Mouse (Mus musculus): ENCODE results near the gene Gm49601. TPM values are rescaled to one million over a fixed set of nuclear protein-coding genes. Genes with fewer than 3 reads are reported as not detected.

Gm49601 gene
- polyA plus RNA-seq, 1 experiment from 2014 or later, result 3.6 TPM

- H3K4me2 ChIP-seq (ENCODE audit: low read depth), result peak overlapping the region; percentile 62
- peaks cover 8% of the 10 kb centered on the region for H3K36me3 ChIP-seq (ENCODE audit: control insufficient read depth, insufficient read depth, low read length)
- H3K4me3 ChIP-seq (ENCODE audit: low read depth, low read length), result peak overlapping the region; percentile 37
- H3K4me1 ChIP-seq (ENCODE audit: control insufficient read depth, insufficient read depth, low read length), result peaks cover 14% of the 10 kb centered on the region; the same call in 1 of the 2 replicates
- H3K9me3 ChIP-seq (ENCODE audit: control insufficient read depth, low read length), result no peaks in the 10 kb centered on the region
- DNase-seq (ENCODE audit: low spot score), result peak; percentile 60
- no peak overlapping the region for H3K27ac ChIP-seq (ENCODE audit: low read depth, low read length)
- WGBS, result under 1% methylated on average over 66 of the region's 74 CpGs
- no peak for ATAC-seq (ENCODE audit: insufficient read depth, low FRiP score, low TSS enrichment)
- peaks cover 78% of the 10 kb centered on the region for H3K27me3 ChIP-seq (ENCODE audit: control insufficient read depth, insufficient read depth, low read length)
- H3K9ac ChIP-seq (ENCODE audit: low read length), result peak overlapping the region; percentile 22; the same call in 1 of the 2 replicates
These were observed 5.4 kb downstream of the Gm49601 start for GRCm38 (mm10) chr16:18620601-18621361.

GRCm38 (mm10) chr16:18620201-18620600 is 6.0 kb downstream of the Gm49601 start:
- Histone ChIP-seq H3K4me2 (ENCODE audit: low read depth) (peak overlapping the region; percentile 62; the same call in 1 of the 2 replicates), H3K4me3 (ENCODE audit: low read depth, low read length) (no peak overlapping the region), H3K27me3 (ENCODE audit: control insufficient read depth, insufficient read depth, low read length) (peaks cover 72% of the 10 kb centered on the region), H3K9ac (ENCODE audit: low read length) (no peak overlapping the region), H3K9me3 (ENCODE audit: control insufficient read depth, low read length) (no peaks in the 10 kb centered on the region), H3K4me1 (ENCODE audit: control insufficient read depth, insufficient read depth, low read length) (peaks cover 11% of the 10 kb centered on the region; the same call in 1 of the 2 replicates), H3K36me3 (ENCODE audit: control insufficient read depth, insufficient read depth, low read length) (peaks cover 8% of the 10 kb centered on the region), H3K27ac (ENCODE audit: low read depth, low read length) (no peak overlapping the region)
- ATAC-seq (ENCODE audit: insufficient read depth, low FRiP score, low TSS enrichment), result no peak
- DNase-seq (ENCODE audit: low spot score), result no peak
- 21% methylated on average over 6 of the region's 6 CpGs for WGBS

GRCm38 (mm10) chr16:18619110-18619509 is 7.1 kb downstream of the Gm49601 start:
- no peak overlapping the region for H3K27ac ChIP-seq (ENCODE audit: low read depth, low read length)
- DNase-seq (ENCODE audit: low spot score), result no peak
- H3K9ac ChIP-seq (ENCODE audit: low read length), result no peak overlapping the region
- no peak overlapping the region for H3K4me2 ChIP-seq (ENCODE audit: low read depth)
- peaks cover 61% of the 10 kb centered on the region for H3K27me3 ChIP-seq (ENCODE audit: control insufficient read depth, insufficient read depth, low read length)
- no peaks in the 10 kb centered on the region for H3K9me3 ChIP-seq (ENCODE audit: control insufficient read depth, low read length)
- peaks cover 6% of the 10 kb centered on the region for H3K36me3 ChIP-seq (ENCODE audit: control insufficient read depth, insufficient read depth, low read length)
- 23% methylated on average over 4 of the region's 4 CpGs for WGBS
- H3K4me3 ChIP-seq (ENCODE audit: low read depth, low read length), result no peak overlapping the region
- ATAC-seq (ENCODE audit: insufficient read depth, low FRiP score, low TSS enrichment), result no peak
- H3K4me1 ChIP-seq (ENCODE audit: control insufficient read depth, insufficient read depth, low read length), result peaks cover 11% of the 10 kb centered on the region; the same call in 1 of the 2 replicates

GRCm38 (mm10) chr16:18618297-18618696 is 7.9 kb downstream of the Gm49601 start:
- Histone ChIP-seq H3K4me3 (ENCODE audit: low read depth, low read length) (no peak overlapping the region), H3K4me2 (ENCODE audit: low read depth) (no peak overlapping the region), H3K9me3 (ENCODE audit: control insufficient read depth, low read length) (no peaks in the 10 kb centered on the region), H3K9ac (ENCODE audit: low read length) (no peak overlapping the region), H3K36me3 (ENCODE audit: control insufficient read depth, insufficient read depth, low read length) (peaks cover 2% of the 10 kb centered on the region; the same call in 1 of the 2 replicates), H3K4me1 (ENCODE audit: control insufficient read depth, insufficient read depth, low read length) (peaks cover 13% of the 10 kb centered on the region; the same call in 1 of the 2 replicates), H3K27ac (ENCODE audit: low read depth, low read length) (no peak overlapping the region), H3K27me3 (ENCODE audit: control insufficient read depth, insufficient read depth, low read length) (peaks cover 53% of the 10 kb centered on the region)
- WGBS, result 53% methylated on average over 2 of the region's 2 CpGs
- ATAC-seq (ENCODE audit: insufficient read depth, low FRiP score, low TSS enrichment) (no peak), DNase-seq (ENCODE audit: low spot score) (no peak)

GRCm38 (mm10) chr16:18617370-18618065 is 8.7 kb downstream of the Gm49601 start:
- ATAC-seq (ENCODE audit: insufficient read depth, low FRiP score, low TSS enrichment) (peak; percentile 53; the same call in 1 of the 2 replicates), DNase-seq (ENCODE audit: low spot score) (peak; percentile 92)
- Histone ChIP-seq H3K27me3 (ENCODE audit: control insufficient read depth, insufficient read depth, low read length) (peaks cover 45% of the 10 kb centered on the region), H3K4me3 (ENCODE audit: low read depth, low read length) (no peak overlapping the region), H3K4me2 (ENCODE audit: low read depth) (peak overlapping the region; percentile 36), H3K4me1 (ENCODE audit: control insufficient read depth, insufficient read depth, low read length) (peaks cover 13% of the 10 kb centered on the region; the same call in 1 of the 2 replicates), H3K36me3 (ENCODE audit: control insufficient read depth, insufficient read depth, low read length) (no peaks in the 10 kb centered on the region), H3K9ac (ENCODE audit: low read length) (no peak overlapping the region), H3K9me3 (ENCODE audit: control insufficient read depth, low read length) (no peaks in the 10 kb centered on the region), H3K27ac (ENCODE audit: low read depth, low read length) (no peak overlapping the region)
- WGBS, result 2% methylated on average over 27 of the region's 27 CpGs

GRCm38 (mm10) chr16:18613301-18613700 is 12.9 kb downstream of the Gm49601 start:
- H3K36me3 ChIP-seq (ENCODE audit: control insufficient read depth, insufficient read depth, low read length), result no peaks in the 10 kb centered on the region
- H3K27ac ChIP-seq (ENCODE audit: low read depth, low read length), result no peak overlapping the region
- DNase-seq (ENCODE audit: low spot score) (no peak), ATAC-seq (ENCODE audit: insufficient read depth, low FRiP score, low TSS enrichment) (no peak)
- peaks cover 3% of the 10 kb centered on the region for H3K27me3 ChIP-seq (ENCODE audit: control insufficient read depth, insufficient read depth, low read length)
- no peak overlapping the region; the same call in 1 of the 2 replicates for H3K4me2 ChIP-seq (ENCODE audit: low read depth)
- H3K9me3 ChIP-seq (ENCODE audit: control insufficient read depth, low read length), result no peaks in the 10 kb centered on the region
- H3K9ac ChIP-seq (ENCODE audit: low read length), result no peak overlapping the region
- WGBS, result 70% methylated on average over 3 of the region's 3 CpGs
- peaks cover 8% of the 10 kb centered on the region for H3K4me1 ChIP-seq (ENCODE audit: control insufficient read depth, insufficient read depth, low read length)
- no peak overlapping the region for H3K4me3 ChIP-seq (ENCODE audit: low read depth, low read length)

GRCm38 (mm10) chr16:18611752-18612151 is 14.5 kb downstream of the Gm49601 start:
- peaks cover 6% of the 10 kb centered on the region; the same call in 1 of the 2 replicates for H3K27me3 ChIP-seq (ENCODE audit: control insufficient read depth, insufficient read depth, low read length)
- ATAC-seq (ENCODE audit: insufficient read depth, low FRiP score, low TSS enrichment), result 0 out of 2 replicates have a peak, but pooled peaks have one; percentile 45
- H3K27ac ChIP-seq (ENCODE audit: low read depth, low read length), result no peak overlapping the region
- no peak overlapping the region for H3K4me2 ChIP-seq (ENCODE audit: low read depth)
- no peak for DNase-seq (ENCODE audit: low spot score)
- no peaks in the 10 kb centered on the region for H3K9me3 ChIP-seq (ENCODE audit: control insufficient read depth, low read length)
- peaks cover 12% of the 10 kb centered on the region for H3K4me1 ChIP-seq (ENCODE audit: control insufficient read depth, insufficient read depth, low read length)
- H3K9ac ChIP-seq (ENCODE audit: low read length), result no peak overlapping the region
- H3K4me3 ChIP-seq (ENCODE audit: low read depth, low read length), result no peak overlapping the region
- 49% methylated on average over 13 of the region's 13 CpGs for WGBS
- H3K36me3 ChIP-seq (ENCODE audit: control insufficient read depth, insufficient read depth, low read length), result no peaks in the 10 kb centered on the region

GRCm38 (mm10) chr16:18609099-18609498 is 17.1 kb downstream of the Gm49601 start:
- H3K4me2 ChIP-seq (ENCODE audit: low read depth), result no peak overlapping the region
- H3K9me3 ChIP-seq (ENCODE audit: control insufficient read depth, low read length), result no peaks in the 10 kb centered on the region
- no peak overlapping the region for H3K9ac ChIP-seq (ENCODE audit: low read length)
- DNase-seq (ENCODE audit: low spot score) (no peak), ATAC-seq (ENCODE audit: insufficient read depth, low FRiP score, low TSS enrichment) (no peak)
- H3K27me3 ChIP-seq (ENCODE audit: control insufficient read depth, insufficient read depth, low read length), result peaks cover 9% of the 10 kb centered on the region; the same call in 1 of the 2 replicates
- no peak overlapping the region for H3K4me3 ChIP-seq (ENCODE audit: low read depth, low read length)
- peaks cover 12% of the 10 kb centered on the region for H3K4me1 ChIP-seq (ENCODE audit: control insufficient read depth, insufficient read depth, low read length)
- WGBS, result 67% methylated on average over 2 of the region's 2 CpGs
- no peaks in the 10 kb centered on the region for H3K36me3 ChIP-seq (ENCODE audit: control insufficient read depth, insufficient read depth, low read length)
- no peak overlapping the region for H3K27ac ChIP-seq (ENCODE audit: low read depth, low read length)

Measured in neural tube, embryonic 11.5 days (tissue).